Mouse (Mus musculus) liver, adult 2 months (tissue): ENCODE results near the gene Npvf. TPM values are rescaled to one million over a fixed set of nuclear protein-coding genes. Genes with fewer than 3 reads are reported as not detected.

Source experiments
- DNase-seq: peaks from one replicate; pipeline ENCODE4 v3.0.0-alpha.2; 2011; ENCODE audit warnings: low read depth, low spot score; ENCODE audit errors: extremely low read depth
- H3K27ac ChIP-seq: fragments of 200-500 bp; replicated peaks from 2 replicates; pipeline ENCODE4 v1.5.1; 2012; ENCODE audit warnings: low read depth, mild to moderate bottlenecking, control low read depth, inconsistent platforms, low read length; ENCODE audit not compliant: insufficient read depth
- H3K27me3 ChIP-seq: fragments of 200-500 bp; 2 replicates; pipeline ENCODE4 v1.6.1; 2012; ENCODE audit warnings: mild to moderate bottlenecking, moderate library complexity, low read length, inconsistent platforms; ENCODE audit not compliant: control insufficient read depth, insufficient read depth
- H3K36me3 ChIP-seq: fragments of 200-500 bp; 2 replicates; pipeline ENCODE4 v1.6.1; 2012; ENCODE audit warnings: low read length, inconsistent platforms; ENCODE audit not compliant: control insufficient read depth, insufficient read depth
- H3K4me1 ChIP-seq: fragments of 200-500 bp; 2 replicates; pipeline ENCODE4 v1.6.1; 2011; ENCODE audit warnings: low read length; ENCODE audit not compliant: control insufficient read depth, insufficient read depth
- H3K4me3 ChIP-seq: fragments of 200-500 bp; 2 replicates; pipeline ENCODE4 v1.5.1; 2011; ENCODE audit warnings: low read depth, mild to moderate bottlenecking, control low read depth, low read length, moderate library complexity; ENCODE audit not compliant: insufficient read depth
- H3K79me2 ChIP-seq: fragments of 200-500 bp; 2 replicates; pipeline ENCODE4 v1.6.1; 2012; ENCODE audit warnings: inconsistent platforms, mild to moderate bottlenecking, low read length, moderate library complexity; ENCODE audit not compliant: control insufficient read depth, insufficient read depth
- H3K9ac ChIP-seq: fragments of 200-500 bp; 2 replicates; pipeline ENCODE4 v1.6.1; 2012; ENCODE audit warnings: low read depth, mild to moderate bottlenecking, control low read depth, inconsistent platforms, low read length
- CTCF ChIP-seq: fragments of 200-500 bp; IDR thresholded peaks from 2 replicates; pipeline ENCODE4 v1.5.1; 2011; ENCODE audit warnings: low read depth, low read length, control low read depth
- POLR2A ChIP-seq: fragments of 200-500 bp; IDR thresholded peaks from 2 replicates; pipeline ENCODE4 v1.6.1; 2011; ENCODE audit warnings: low read length, control low read depth; ENCODE audit not compliant: insufficient read depth; ENCODE audit errors: extremely low read depth
- WGBS: fragments of 180-500 bp; shearing (Covaris S2); methylation state at CpG from one replicate; pipeline ENCODE4 v1.1.7; 2018; 5-methylcytosine and 5-hydroxymethylcytosine counted together
- polyA plus RNA-seq: library from polyadenylated mRNA; depleted of rRNA; stranded (reverse); fragments of >200 nt; gene quantifications from 2 replicates; pipeline ENCODE4 v1.2.3, GENCODE M21; 2012
- total RNA-seq: library from RNA; depleted of rRNA; stranded (reverse); fragments of >200 nt; gene quantifications from 2 replicates; pipeline ENCODE4 v1.2.3, GENCODE M21; 2014

Npvf gene
- total and polyA plus RNA-seq, 2 experiments: not detected

GRCm38 (mm10) chr6:50662925-50663583 lies 8.8 kb upstream of the Npvf start:
- Histone ChIP-seq H3K27ac (no peak overlapping the region), H3K27me3 (no peaks in the 10 kb centered on the region), H3K36me3 (no peaks in the 10 kb centered on the region), H3K4me3 (no peak overlapping the region), H3K79me2 (no peaks in the 10 kb centered on the region), H3K9ac (no peak overlapping the region), H3K4me1 (no peaks in the 10 kb centered on the region)
- WGBS: 75% methylated on average over 12 of the region's 12 CpGs
- TF ChIP-seq CTCF (no peak), POLR2A (no peak)
- DNase-seq: no peak

- H3K79me2 ChIP-seq: no peaks in the 10 kb centered on the region
- H3K4me3 ChIP-seq: no peak overlapping the region
- TF ChIP-seq CTCF (no peak), POLR2A (no peak)
- no peaks in the 10 kb centered on the region for H3K27me3 ChIP-seq
- WGBS: 72% methylated on average over 7 of the region's 7 CpGs
- H3K4me1 ChIP-seq: no peaks in the 10 kb centered on the region
- no peak for DNase-seq
- H3K9ac ChIP-seq: no peak overlapping the region
- H3K27ac ChIP-seq: no peak overlapping the region
- no peaks in the 10 kb centered on the region for H3K36me3 ChIP-seq
Measured at GRCm38 (mm10) chr6:50661729-50662128, 7.5 kb upstream of the Npvf start.

GRCm38 (mm10) chr6:50658466-50658865 lies 4.2 kb upstream of the Npvf start:
- WGBS: 81% methylated on average over 3 of the region's 3 CpGs
- TF ChIP-seq CTCF: no peak
- TF ChIP-seq POLR2A: no peak
- DNase-seq: no peak

GRCm38 (mm10) chr6:50658018-50658417 lies 3.8 kb upstream of the Npvf start:
- Histone ChIP-seq H3K27me3 (no peaks in the 10 kb centered on the region), H3K79me2 (no peaks in the 10 kb centered on the region), H3K4me3 (no peak overlapping the region), H3K36me3 (no peaks in the 10 kb centered on the region), H3K27ac (no peak overlapping the region), H3K4me1 (no peaks in the 10 kb centered on the region), H3K9ac (no peak overlapping the region)
- WGBS: 74% methylated on average over 5 of the region's 5 CpGs
- TF ChIP-seq CTCF (no peak), POLR2A (no peak)
- DNase-seq: no peak

More at GRCm38 (mm10) chr6:50658466-50658865, 4.2 kb upstream of the Npvf start:
- no peaks in the 10 kb centered on the region for H3K27me3 ChIP-seq
- H3K27ac ChIP-seq: no peak overlapping the region
- no peaks in the 10 kb centered on the region for H3K36me3 ChIP-seq
- no peaks in the 10 kb centered on the region for H3K4me1 ChIP-seq
- no peak overlapping the region for H3K4me3 ChIP-seq
- H3K79me2 ChIP-seq: no peaks in the 10 kb centered on the region
- no peak overlapping the region for H3K9ac ChIP-seq

GRCm38 (mm10) chr6:50656426-50656825 lies 2.2 kb upstream of the Npvf start:
- 94% methylated on average over 1 of the region's 1 CpGs for WGBS
- TF ChIP-seq POLR2A: no peak
- no peaks in the 10 kb centered on the region for H3K36me3 ChIP-seq
- H3K4me3 ChIP-seq: no peak overlapping the region
- no peak overlapping the region for H3K9ac ChIP-seq
- H3K79me2 ChIP-seq: no peaks in the 10 kb centered on the region
- no peaks in the 10 kb centered on the region for H3K27me3 ChIP-seq
- no peaks in the 10 kb centered on the region for H3K4me1 ChIP-seq
- no peak for DNase-seq
- no peak overlapping the region for H3K27ac ChIP-seq

GRCm38 (mm10) chr6:50655925-50656324 lies 1.7 kb upstream of the Npvf start:
- Histone ChIP-seq H3K79me2 (no peaks in the 10 kb centered on the region), H3K27ac (no peak overlapping the region), H3K4me1 (no peaks in the 10 kb centered on the region), H3K4me3 (no peak overlapping the region), H3K36me3 (no peaks in the 10 kb centered on the region), H3K27me3 (no peaks in the 10 kb centered on the region), H3K9ac (no peak overlapping the region)
- TF ChIP-seq POLR2A: no peak
- no peak for TF ChIP-seq CTCF
- no peak for DNase-seq
- WGBS: 89% methylated on average over 3 of the region's 3 CpGs
